Mouse (Mus musculus) midbrain, embryonic 15.5 days (tissue): ENCODE measurements around the gene Olfr1353. TPM values are rescaled to one million over a fixed set of nuclear protein-coding genes. Genes with fewer than 3 reads are reported as not detected.
"Not testable (repeated sequence)": the region's sequence is repeated elsewhere in the genome, so short reads cannot be mapped to it uniquely, and the experiment has no call there.

Experiments
- ATAC-seq: fragments of 200-750 bp; cut with Nextera tagmentation; replicated peaks from 2 replicates; pipeline ENCODE4 v1.8.0; 2017; ENCODE audit warnings: moderate TSS enrichment
- H3K27ac ChIP-seq: fragments of 300-500 bp; sonication (generic); 2 replicates; pipeline ENCODE4 v1.5.1; 2015; ENCODE audit warnings: mild to moderate bottlenecking, inconsistent platforms
- H3K27me3 ChIP-seq: fragments of 300-500 bp; sonication (generic); replicated peaks from 2 replicates; pipeline ENCODE4 v1.6.1; 2015; ENCODE audit warnings: inconsistent platforms
- H3K36me3 ChIP-seq: fragments of 300-500 bp; sonication (generic); replicated peaks from 2 replicates; pipeline ENCODE4 v1.6.1; 2015; ENCODE audit warnings: inconsistent platforms
- H3K4me1 ChIP-seq: fragments of 300-500 bp; sonication (generic); 2 replicates; pipeline ENCODE4 v1.6.1; 2015; ENCODE audit warnings: inconsistent platforms
- H3K4me2 ChIP-seq: fragments of 300-500 bp; sonication (generic); 2 replicates; pipeline ENCODE4 v1.6.1; 2015; ENCODE audit warnings: inconsistent platforms, mild to moderate bottlenecking, moderate library complexity
- H3K4me3 ChIP-seq: fragments of 300-500 bp; sonication (generic); 2 replicates; pipeline ENCODE4 v1.5.1; 2015; ENCODE audit warnings: mild to moderate bottlenecking, inconsistent platforms
- H3K9ac ChIP-seq: fragments of 300-500 bp; sonication (generic); 2 replicates; pipeline ENCODE4 v1.6.1; 2015; ENCODE audit warnings: mild to moderate bottlenecking, inconsistent platforms
- H3K9me3 ChIP-seq: fragments of 300-500 bp; sonication (generic); 2 replicates; pipeline ENCODE4 v1.6.1; 2016; ENCODE audit warnings: inconsistent platforms
- WGBS: fragments of 180-500 bp; shearing (Covaris S2); methylation state at CpG from one replicate; pipeline ENCODE4 v1.1.7; 2015; ENCODE audit warnings: mixed read lengths; 5-methylcytosine and 5-hydroxymethylcytosine counted together
- polyA plus RNA-seq: library from polyadenylated mRNA; unstranded; fragments of >200 nt; fragmentation: Nextera tagmentation; extraction: Ambion mirVana; gene quantifications from 2 replicates; pipeline ENCODE4 v1.2.1, GENCODE M21; 2015

Olfr1353 gene
- not detected in 2 replicates for polyA plus RNA-seq

- not testable (repeated sequence) for H3K9ac ChIP-seq, H3K4me3 ChIP-seq, H3K27me3 ChIP-seq, H3K9me3 ChIP-seq, H3K27ac ChIP-seq, H3K36me3 ChIP-seq, H3K4me1 ChIP-seq, ATAC-seq, H3K4me2 ChIP-seq
Measured at GRCm38 (mm10) chr10:78963009-78963408, at the start of gene Olfr1353. Gene Olfr1353, plus strand, starts transcription at chr10:78963309.

GRCm38 (mm10) chr10:78950336-78950735 lies 12.8 kb upstream of the Olfr1353 start, which contains the start of gene Olfr8:
Gene Olfr8, plus strand, starts transcription at chr10:78950636.
- not testable (repeated sequence) for H3K9ac ChIP-seq, H3K4me1 ChIP-seq, H3K4me3 ChIP-seq, ATAC-seq, H3K36me3 ChIP-seq, H3K27me3 ChIP-seq, H3K9me3 ChIP-seq, H3K4me2 ChIP-seq, H3K27ac ChIP-seq
- 91% methylated on average over 1 of the region's 1 CpGs for WGBS

GRCm38 (mm10) chr10:78980750-78981149 lies 17.6 kb downstream of the Olfr1353 start, which contains the start of gene Olfr1352:
Gene Olfr1352, plus strand, starts transcription at chr10:78981050.
- Histone ChIP-seq H3K27me3 (no peaks in the 10 kb centered on the region), H3K4me2 (no peak within 1 kb of the TSS)

GRCm38 (mm10) chr10:79012172-79012571 lies 49.1 kb downstream of the Olfr1353 start, which contains the start of gene Olfr1351:
Gene Olfr1351, plus strand, starts transcription at chr10:79012472.
- WGBS: 65% methylated on average over 1 of the region's 1 CpGs
- no peaks in the 10 kb centered on the region for H3K36me3 ChIP-seq
- H3K4me3 ChIP-seq: no peak within 1 kb of the TSS
- no peak for ATAC-seq
- H3K4me2 ChIP-seq: no peak within 1 kb of the TSS
- no peaks in the 10 kb centered on the region for H3K27me3 ChIP-seq
- H3K9me3 ChIP-seq: no peaks in the 10 kb centered on the region
- no peaks in the 10 kb centered on the region for H3K4me1 ChIP-seq
- no peak within 1 kb of the TSS for H3K27ac ChIP-seq
- H3K9ac ChIP-seq: no peak within 1 kb of the TSS

More at GRCm38 (mm10) chr10:78980750-78981149, 17.6 kb downstream of the Olfr1353 start, which contains the start of gene Olfr1352:
- Histone ChIP-seq H3K9me3 (no peaks in the 10 kb centered on the region), H3K4me3 (no peak within 1 kb of the TSS), H3K27ac (no peak within 1 kb of the TSS), H3K36me3 (no peaks in the 10 kb centered on the region), H3K4me1 (no peaks in the 10 kb centered on the region), H3K9ac (no peak within 1 kb of the TSS)
- no peak for ATAC-seq

Other genes starting within 250 kb of the Olfr1353 start
- gene Casp14, start 245.0 kb upstream of the Olfr1353 start, polyA plus RNA-seq: not detected in 2 replicates
- gene Ccdc105, start 210.2 kb upstream of the Olfr1353 start, polyA plus RNA-seq: 0.29 and 0.50 TPM in 2 replicates
- 16.5 and 17.4 TPM in 2 replicates for gene Slc1a6, start 182.8 kb upstream of the Olfr1353 start, polyA plus RNA-seq
- gene Olfr1356, start 111.1 kb upstream of the Olfr1353 start, polyA plus RNA-seq: not detected in 2 replicates
- not detected in 2 replicates for gene Olfr1355, start 87.8 kb upstream of the Olfr1353 start, polyA plus RNA-seq
- not detected in 2 replicates for gene Olfr1354, start 50.1 kb upstream of the Olfr1353 start, polyA plus RNA-seq
- not detected in 2 replicates for gene Olfr8, start 12.7 kb upstream of the Olfr1353 start, polyA plus RNA-seq
- not detected in 2 replicates for gene Olfr1352, start 17.7 kb downstream of the Olfr1353 start, polyA plus RNA-seq
- not detected in 2 replicates for gene Olfr1351, start 49.2 kb downstream of the Olfr1353 start, polyA plus RNA-seq
- gene Olfr57, start 65.4 kb downstream of the Olfr1353 start, polyA plus RNA-seq: 0.86 and 1.0 TPM in 2 replicates
- 57.0 and 60.1 TPM in 2 replicates for gene 2610008E11Rik, start 134.3 kb downstream of the Olfr1353 start, polyA plus RNA-seq
- gene Vmn2r80, start 185.5 kb downstream of the Olfr1353 start, polyA plus RNA-seq: not detected in 2 replicates